ENCODE assay signal across 22 mouse cellular contexts in genomic region chr9:37687288-37687940, GRCm38 (mm10). TPM values are rescaled to one million over a fixed set of nuclear protein-coding genes. Genes with fewer than 3 reads are reported as not detected.
A peak's percentile ranks its signal among the peaks of the same experiment; 100 is the strongest.
DNase-seq lines count a peak whose midpoint lies in the region; ATAC-seq and TF ChIP-seq lines count a peak whose summit lies in the region.
"Had no signal": no experiment of that assay in that cellular context is flagged by ENCODE, and none has a peak within 500 bp of the region (broad histone marks: within the 10 kb centered on the region; RNA-seq: fewer than 3 reads in every experiment).

No protein-coding gene starts in this region.

- 0 out of 2 replicates have a peak, but pooled peaks cover 5% of the 10 kb centered on the region for H3K4me1 ChIP-seq in hindbrain, postnatal 0 days (ENCODE audit: insufficient read depth, low read length)
- no peaks in the 10 kb centered on the region for H3K4me1 ChIP-seq in hindbrain, embryonic 10.5 days (replicated peaks)
- H3K4me1 ChIP-seq in midbrain, embryonic 16.5 days (ENCODE audit: control insufficient read depth, insufficient read depth, low read length): peaks cover 3% of the 10 kb centered on the region; the same call in 1 of the 2 replicates
- 0 out of 2 replicates have a peak, but pooled peaks cover 4% of the 10 kb centered on the region for H3K4me1 ChIP-seq in midbrain, embryonic 10.5 days
- no peaks in the 10 kb centered on the region for H3K4me1 ChIP-seq in embryonic fibroblast, embryonic 13.5 days (ENCODE audit: control insufficient read depth, insufficient read depth, low read length)

- peak; percentile 62 for DNase-seq in hindbrain, postnatal 0 days (ENCODE audit: low spot score)
- DNase-seq in hindbrain, embryonic 10.5 days (ENCODE audit: low spot score): no peak
- DNase-seq in midbrain, embryonic 10.5 days (ENCODE audit: low spot score): no peak
- no peak for DNase-seq in heart, postnatal 10 days
- DNase-seq in gastrocnemius, adult 8-10 months (ENCODE audit: low spot score in 2 of 2): no peak
- DNase-seq: adrenal gland, postnatal 14 days; cerebellum, postnatal 14 days; gastrocnemius, postnatal 14 days; heart, postnatal 14 days; lung, adult 2 months; lung, postnatal 4 days; retina, postnatal 1 day; thymus, adult 2 months had no signal

- no peak for TF ChIP-seq POLR2A in embryonic fibroblast, embryonic 13.5 days (IDR thresholded peaks at IDR 0.05; ENCODE audit: low read depth, low read length)

- intact Hi-C loops in heart, postnatal 10 days (cut with DNase I): no loop called here

- no peak for TF ChIP-seq CTCF in hindbrain, postnatal 0 days (IDR thresholded peaks at IDR 0.05; ENCODE audit: low read depth)
- no peak for TF ChIP-seq CTCF in embryonic fibroblast, embryonic 13.5 days (IDR thresholded peaks at IDR 0.05; ENCODE audit: borderline replicate concordance, insufficient read depth, low read length)

- H3K4me2 ChIP-seq in hindbrain, postnatal 0 days (ENCODE audit: low read depth, low read length): no peak overlapping the region
- no peak overlapping the region for H3K4me2 ChIP-seq in midbrain, embryonic 16.5 days (ENCODE audit: low read length)

- no peaks in the 10 kb centered on the region for H3K27me3 ChIP-seq in hindbrain, postnatal 0 days (ENCODE audit: insufficient read depth, low read length)
- no peaks in the 10 kb centered on the region for H3K27me3 ChIP-seq in hindbrain, embryonic 10.5 days (ENCODE audit: insufficient read depth, poor library complexity, severe bottlenecking)
- H3K27me3 ChIP-seq in midbrain, embryonic 16.5 days (ENCODE audit: control insufficient read depth, insufficient read depth, low read depth, low read length): no peaks in the 10 kb centered on the region
- no peaks in the 10 kb centered on the region for H3K27me3 ChIP-seq in midbrain, embryonic 10.5 days (ENCODE audit: low read depth, poor library complexity, severe bottlenecking)

- no peaks in the 10 kb centered on the region for H3K9me3 ChIP-seq in hindbrain, postnatal 0 days (ENCODE audit: low read length)
- H3K9me3 ChIP-seq in hindbrain, embryonic 10.5 days: no peaks in the 10 kb centered on the region
- no peaks in the 10 kb centered on the region for H3K9me3 ChIP-seq in midbrain, embryonic 16.5 days (replicated peaks; ENCODE audit: control insufficient read depth, low read length, poor library complexity, severe bottlenecking)
- no peaks in the 10 kb centered on the region for H3K9me3 ChIP-seq in midbrain, embryonic 10.5 days (replicated peaks)

- WGBS in hindbrain, postnatal 0 days: 48% methylated on average over 3 of the region's 3 CpGs
- 83% methylated on average over 3 of the region's 3 CpGs for WGBS in hindbrain, embryonic 10.5 days
- WGBS in midbrain, embryonic 16.5 days: 46% methylated on average over 3 of the region's 3 CpGs
- 84% methylated on average over 3 of the region's 3 CpGs for WGBS in midbrain, embryonic 10.5 days

- H3K9ac ChIP-seq in hindbrain, postnatal 0 days (replicated peaks; ENCODE audit: low read length): no peak overlapping the region
- H3K9ac ChIP-seq in midbrain, embryonic 16.5 days (ENCODE audit: low read depth, low read length): no peak overlapping the region

- H3K4me3 ChIP-seq in hindbrain, postnatal 0 days (ENCODE audit: low read length): no peak overlapping the region
- no peak overlapping the region for H3K4me3 ChIP-seq in hindbrain, embryonic 10.5 days
- no peak overlapping the region for H3K4me3 ChIP-seq in midbrain, embryonic 16.5 days (ENCODE audit: low read depth, low read length)
- no peak overlapping the region for H3K4me3 ChIP-seq in midbrain, embryonic 10.5 days
- H3K4me3 ChIP-seq in embryonic fibroblast, embryonic 13.5 days (ENCODE audit: insufficient read depth, low read length): no peak overlapping the region

- H3K27ac ChIP-seq in hindbrain, postnatal 0 days: no peak overlapping the region
- H3K27ac ChIP-seq in hindbrain, embryonic 10.5 days: no peak overlapping the region
- peak overlapping the region; percentile 55 for H3K27ac ChIP-seq in midbrain, embryonic 16.5 days (ENCODE audit: low read length)
- no peak overlapping the region for H3K27ac ChIP-seq in midbrain, embryonic 10.5 days (replicated peaks)
- peak overlapping the region; percentile 73 for H3K27ac ChIP-seq in embryonic fibroblast, embryonic 13.5 days (ENCODE audit: insufficient read depth, low read length)
- H3K27ac ChIP-seq: kidney, postnatal 0 days had no signal

- H3K36me3 ChIP-seq in hindbrain, postnatal 0 days (ENCODE audit: insufficient read depth, low read length): no peaks in the 10 kb centered on the region
- H3K36me3 ChIP-seq in hindbrain, embryonic 10.5 days: no peaks in the 10 kb centered on the region
- H3K36me3 ChIP-seq in midbrain, embryonic 16.5 days (ENCODE audit: control insufficient read depth, insufficient read depth, low read length): no peaks in the 10 kb centered on the region
- H3K36me3 ChIP-seq in midbrain, embryonic 10.5 days: no peaks in the 10 kb centered on the region

- peak; percentile 68; the same call in 1 of the 2 replicates for ATAC-seq in hindbrain, postnatal 0 days
- ATAC-seq in midbrain, embryonic 16.5 days: peak; percentile 88
- ATAC-seq: CD4-positive, CD25-positive, alpha-beta regulatory T cell, adult 4 months; intestine, embryonic 16.5 days had no signal

RNA-seq across cellular contexts. Expression of gene Panx3, which starts 18.4 kb away (rescaled TPM):
- not detected in 2 replicates for total RNA-seq in hindbrain, postnatal 0 days (2014; rRNA removed)
- polyA plus RNA-seq in hindbrain, postnatal 0 days (2015; fragmentation: Nextera tagmentation; extraction: Ambion mirVana): 0.10 TPM in 1 of 2 replicates, not detected in the other
- polyA plus RNA-seq in hindbrain, embryonic 10.5 days (2016; fragmentation: Nextera tagmentation; extraction: Ambion mirVana): 0.07 and 0.17 TPM in 2 replicates
- polyA plus RNA-seq in midbrain, embryonic 16.5 days (2015; fragmentation: Nextera tagmentation; extraction: Ambion mirVana): 0.14 and 0.43 TPM in 2 replicates
- polyA plus RNA-seq in midbrain, embryonic 10.5 days (2016; fragmentation: Nextera tagmentation; extraction: Ambion mirVana): 0.17 and 0.22 TPM in 2 replicates
- not detected in 2 replicates for polyA plus RNA-seq in embryonic fibroblast, embryonic 13.5 days (2011; ENCODE audit: insufficient read length, low read depth, missing spikeins)
- total RNA-seq in heart, postnatal 10 days (2021): not detected
- total RNA-seq in gastrocnemius, adult 8-10 months (2022): not detected
- total RNA-seq: gastrocnemius, postnatal 14 days; heart, adult 8-10 months; heart, postnatal 14 days; liver, adult 2 months had no signal
- polyA plus RNA-seq: CD4-positive, CD25-positive, alpha-beta regulatory T cell, adult 4 months; intestine, embryonic 16.5 days; liver, adult 2 months; lung, adult 2 months; neural tube, embryonic 14.5 days; thymus, adult 2 months had no signal

RNA-seq across cellular contexts. Expression of gene Olfr160, which starts 28.6 kb away (rescaled TPM):
- not detected in 2 replicates for total RNA-seq in hindbrain, postnatal 0 days (2014; rRNA removed)
- not detected in 2 replicates for polyA plus RNA-seq in hindbrain, postnatal 0 days (2015; fragmentation: Nextera tagmentation; extraction: Ambion mirVana)
- polyA plus RNA-seq in hindbrain, embryonic 10.5 days (2016; fragmentation: Nextera tagmentation; extraction: Ambion mirVana): not detected in 2 replicates
- not detected in 2 replicates for polyA plus RNA-seq in midbrain, embryonic 16.5 days (2015; fragmentation: Nextera tagmentation; extraction: Ambion mirVana)
- polyA plus RNA-seq in midbrain, embryonic 10.5 days (2016; fragmentation: Nextera tagmentation; extraction: Ambion mirVana): not detected in 2 replicates
- not detected in 2 replicates for polyA plus RNA-seq in embryonic fibroblast, embryonic 13.5 days (2011; ENCODE audit: insufficient read length, low read depth, missing spikeins)
- total RNA-seq in heart, postnatal 10 days (2021): not detected
- not detected for total RNA-seq in gastrocnemius, adult 8-10 months (2022)
- total RNA-seq: adrenal gland, postnatal 14 days; gastrocnemius, postnatal 14 days; heart, adult 8-10 months; heart, postnatal 14 days; liver, adult 2 months; MEL had no signal
- polyA plus RNA-seq: intestine, embryonic 16.5 days; kidney, postnatal 0 days; liver, adult 2 months; lung, adult 2 months; neural tube, embryonic 14.5 days; thymus, adult 2 months had no signal

RNA-seq across cellular contexts. Expression of gene Tbrg1, which starts 30.3 kb away (rescaled TPM):
- total RNA-seq in hindbrain, postnatal 0 days (2014; rRNA removed): 44.5 and 45.6 TPM in 2 replicates
- 82.9 and 87.7 TPM in 2 replicates for polyA plus RNA-seq in hindbrain, postnatal 0 days (2015; fragmentation: Nextera tagmentation; extraction: Ambion mirVana)
- 132 and 144 TPM in 2 replicates for polyA plus RNA-seq in hindbrain, embryonic 10.5 days (2016; fragmentation: Nextera tagmentation; extraction: Ambion mirVana)
- polyA plus RNA-seq in midbrain, embryonic 16.5 days (2015; fragmentation: Nextera tagmentation; extraction: Ambion mirVana): 92.3 and 98.7 TPM in 2 replicates
- polyA plus RNA-seq in midbrain, embryonic 10.5 days (2016; fragmentation: Nextera tagmentation; extraction: Ambion mirVana): 133 and 142 TPM in 2 replicates
- polyA plus RNA-seq in embryonic fibroblast, embryonic 13.5 days (2011; ENCODE audit: insufficient read length, low read depth, missing spikeins): 140 and 159 TPM in 2 replicates
- 10 to 100 TPM; 51.5 to 52.8 TPM for total RNA-seq in heart, postnatal 10 days (2021)
- 10 to 100 TPM; 27.5 to 33.7 (median 28.8) TPM for total RNA-seq in gastrocnemius, adult 8-10 months (2022)

RNA-seq across cellular contexts. Expression of gene Olfr874, which starts 57.5 kb away (rescaled TPM):
- total RNA-seq in hindbrain, postnatal 0 days (2014; rRNA removed): 0.58 TPM in 1 of 2 replicates, not detected in the other
- not detected in 2 replicates for polyA plus RNA-seq in hindbrain, postnatal 0 days (2015; fragmentation: Nextera tagmentation; extraction: Ambion mirVana)
- polyA plus RNA-seq in hindbrain, embryonic 10.5 days (2016; fragmentation: Nextera tagmentation; extraction: Ambion mirVana): not detected in 2 replicates
- polyA plus RNA-seq in midbrain, embryonic 16.5 days (2015; fragmentation: Nextera tagmentation; extraction: Ambion mirVana): not detected in 2 replicates
- polyA plus RNA-seq in midbrain, embryonic 10.5 days (2016; fragmentation: Nextera tagmentation; extraction: Ambion mirVana): not detected in 2 replicates
- polyA plus RNA-seq in embryonic fibroblast, embryonic 13.5 days (2011; ENCODE audit: insufficient read length, low read depth, missing spikeins): not detected in 2 replicates
- not detected for total RNA-seq in heart, postnatal 10 days (2021)
- total RNA-seq in gastrocnemius, adult 8-10 months (2022): not detected
- total RNA-seq: adrenal gland, postnatal 14 days; gastrocnemius, postnatal 14 days; heart, adult 8-10 months; heart, postnatal 14 days; liver, adult 2 months; MEL had no signal
- polyA plus RNA-seq: CD4-positive, CD25-positive, alpha-beta regulatory T cell, adult 4 months; intestine, embryonic 16.5 days; kidney, postnatal 0 days; liver, adult 2 months; lung, adult 2 months; neural tube, embryonic 14.5 days; thymus, adult 2 months had no signal

Comparison
In these comparisons a context has a peak if more than half of its experiments do, and no peak if none do; other contexts are left out.
1. H3K27ac ChIP-seq: peak in midbrain, embryonic 16.5 days (single experiment) and embryonic fibroblast, embryonic 13.5 days (single experiment); none in hindbrain, postnatal 0 days (single experiment), hindbrain, embryonic 10.5 days (single experiment) and midbrain, embryonic 10.5 days (single experiment).